Mouse (Mus musculus) neural tube, embryonic 13.5 days (tissue): Measurements from ENCODE around the gene Plcxd2. TPM values are rescaled to one million over a fixed set of nuclear protein-coding genes. Genes with fewer than 3 reads are reported as not detected.

Source experiments
- ATAC-seq: fragments of 200-750 bp; cut with Nextera tagmentation; 2 replicates; pipeline ENCODE4 v1.8.0; 2017; ENCODE audit warnings: low read depth, mild to moderate bottlenecking, moderate TSS enrichment, moderate library complexity
- H3K27ac ChIP-seq: fragments of 300-500 bp; sonication (generic); replicated peaks from 2 replicates; pipeline ENCODE4 v1.5.1; 2015; ENCODE audit warnings: moderate library complexity, mild to moderate bottlenecking, inconsistent platforms
- H3K27me3 ChIP-seq: fragments of 300-500 bp; sonication (generic); 2 replicates; pipeline ENCODE4 v1.6.1; 2015; ENCODE audit warnings: mild to moderate bottlenecking, inconsistent platforms
- H3K36me3 ChIP-seq: fragments of 300-500 bp; sonication (generic); 2 replicates; pipeline ENCODE4 v1.6.1; 2015; ENCODE audit warnings: mild to moderate bottlenecking, inconsistent platforms
- H3K4me1 ChIP-seq: fragments of 300-500 bp; sonication (generic); replicated peaks from 2 replicates; pipeline ENCODE4 v1.6.1; 2015; ENCODE audit warnings: inconsistent platforms
- H3K4me2 ChIP-seq: fragments of 300-500 bp; sonication (generic); 2 replicates; pipeline ENCODE4 v1.6.1; 2015; ENCODE audit warnings: inconsistent platforms, mild to moderate bottlenecking, moderate library complexity
- H3K4me3 ChIP-seq: fragments of 300-500 bp; sonication (generic); 2 replicates; pipeline ENCODE4 v1.5.1; 2015; ENCODE audit warnings: mild to moderate bottlenecking, inconsistent platforms
- H3K9ac ChIP-seq: fragments of 300-500 bp; sonication (generic); 2 replicates; pipeline ENCODE4 v1.6.1; 2015; ENCODE audit warnings: moderate library complexity, mild to moderate bottlenecking, inconsistent platforms
- H3K9me3 ChIP-seq: fragments of 300-500 bp; sonication (generic); 2 replicates; pipeline ENCODE4 v1.6.1; 2016; ENCODE audit warnings: inconsistent platforms
- WGBS: fragments of 180-500 bp; shearing (Covaris S2); methylation state at CpG from one replicate; pipeline ENCODE4 v1.1.7; 2015; 5-methylcytosine and 5-hydroxymethylcytosine counted together
- polyA plus RNA-seq: library from polyadenylated mRNA; unstranded; fragments of >200 nt; fragmentation: Nextera tagmentation; extraction: Ambion mirVana; gene quantifications from 2 replicates; pipeline ENCODE4 v1.2.1, GENCODE M21; 2015

The Plcxd2 gene
- polyA plus RNA-seq, 1 experiment from 2014 or later: 9.4 TPM

- Histone ChIP-seq H3K27ac (no peak within 1 kb of the TSS), H3K4me1 (no peaks in the 10 kb centered on the region), H3K9ac (no peak within 1 kb of the TSS), H3K36me3 (no peaks in the 10 kb centered on the region), H3K27me3 (no peaks in the 10 kb centered on the region), H3K4me3 (no peak within 1 kb of the TSS), H3K4me2 (no peak within 1 kb of the TSS), H3K9me3 (no peaks in the 10 kb centered on the region)
- ATAC-seq: no peak
- 88% methylated on average over 4 of the region's 4 CpGs for WGBS
Measured at GRCm38 (mm10) chr16:45953394-45953793, 56.6 kb downstream of the Plcxd2 start, which contains the start of gene Phldb2. Gene Phldb2 (minus strand): TSS chr16:45953598.

GRCm38 (mm10) chr16:45952501-45952900 is 57.5 kb downstream of the Plcxd2 start:
- 60% methylated on average over 5 of the region's 5 CpGs for WGBS
- Histone ChIP-seq H3K9me3 (no peaks in the 10 kb centered on the region), H3K27me3 (no peaks in the 10 kb centered on the region), H3K9ac (no peak overlapping the region), H3K4me2 (no peak overlapping the region), H3K4me3 (no peak overlapping the region), H3K4me1 (no peaks in the 10 kb centered on the region), H3K27ac (no peak overlapping the region), H3K36me3 (no peaks in the 10 kb centered on the region)
- ATAC-seq: no peak

- no peak for ATAC-seq
- Histone ChIP-seq H3K4me2 (no peak overlapping the region), H3K4me1 (no peaks in the 10 kb centered on the region), H3K9me3 (no peaks in the 10 kb centered on the region), H3K36me3 (no peaks in the 10 kb centered on the region), H3K4me3 (no peak overlapping the region), H3K27me3 (no peaks in the 10 kb centered on the region), H3K27ac (no peak overlapping the region), H3K9ac (no peak overlapping the region)
- 85% methylated on average over 2 of the region's 2 CpGs for WGBS
Measured at GRCm38 (mm10) chr16:45952035-45952434, 58.0 kb downstream of the Plcxd2 start.

- Histone ChIP-seq H3K9ac (no peak overlapping the region), H3K9me3 (no peaks in the 10 kb centered on the region), H3K4me1 (peaks cover 9% of the 10 kb centered on the region), H3K4me2 (no peak overlapping the region), H3K27ac (no peak overlapping the region), H3K4me3 (no peak overlapping the region), H3K27me3 (no peaks in the 10 kb centered on the region), H3K36me3 (no peaks in the 10 kb centered on the region)
- WGBS: 95% methylated on average over 2 of the region's 2 CpGs
- ATAC-seq: no peak
Measured at GRCm38 (mm10) chr16:45946335-45946734, 63.7 kb downstream of the Plcxd2 start.

- Histone ChIP-seq H3K4me1 (peaks cover 9% of the 10 kb centered on the region), H3K9ac (no peak overlapping the region), H3K27ac (no peak overlapping the region), H3K4me3 (no peak overlapping the region), H3K9me3 (no peaks in the 10 kb centered on the region), H3K4me2 (no peak overlapping the region), H3K36me3 (no peaks in the 10 kb centered on the region), H3K27me3 (no peaks in the 10 kb centered on the region)
- WGBS: 85% methylated on average over 5 of the region's 5 CpGs
- ATAC-seq: no peak
Measured at GRCm38 (mm10) chr16:45945649-45946048, 64.4 kb downstream of the Plcxd2 start.

GRCm38 (mm10) chr16:45945174-45945631 is 64.8 kb downstream of the Plcxd2 start:
- 0 out of 2 replicates have a peak, but pooled peaks have one; percentile 36 for ATAC-seq
- Histone ChIP-seq H3K27me3 (no peaks in the 10 kb centered on the region), H3K36me3 (no peaks in the 10 kb centered on the region), H3K9ac (no peak overlapping the region), H3K4me2 (peak overlapping the region; percentile 34), H3K4me1 (peaks cover 9% of the 10 kb centered on the region), H3K4me3 (no peak overlapping the region), H3K27ac (no peak overlapping the region), H3K9me3 (no peaks in the 10 kb centered on the region)
- WGBS: 24% methylated on average over 11 of the region's 11 CpGs

GRCm38 (mm10) chr16:45942169-45942891 is 67.7 kb downstream of the Plcxd2 start:
- H3K9ac ChIP-seq: no peak overlapping the region
- no peaks in the 10 kb centered on the region for H3K36me3 ChIP-seq
- no peaks in the 10 kb centered on the region for H3K27me3 ChIP-seq
- peaks cover 9% of the 10 kb centered on the region for H3K4me1 ChIP-seq
- H3K9me3 ChIP-seq: no peaks in the 10 kb centered on the region
- no peak overlapping the region for H3K4me2 ChIP-seq
- H3K27ac ChIP-seq: no peak overlapping the region
- ATAC-seq: no peak
- 89% methylated on average over 8 of the region's 8 CpGs for WGBS
- no peak overlapping the region for H3K4me3 ChIP-seq

- Histone ChIP-seq H3K4me3 (no peak overlapping the region), H3K4me1 (peaks cover 23% of the 10 kb centered on the region), H3K36me3 (no peaks in the 10 kb centered on the region), H3K27me3 (no peaks in the 10 kb centered on the region), H3K9ac (no peak overlapping the region), H3K9me3 (no peaks in the 10 kb centered on the region), H3K27ac (no peak overlapping the region), H3K4me2 (no peak overlapping the region)
- 81% methylated on average over 2 of the region's 2 CpGs for WGBS
- no peak for ATAC-seq
Measured at GRCm38 (mm10) chr16:45940701-45941100, 69.3 kb downstream of the Plcxd2 start.

GRCm38 (mm10) chr16:45939436-45939835 is 70.6 kb downstream of the Plcxd2 start:
- Histone ChIP-seq H3K27me3 (no peaks in the 10 kb centered on the region), H3K27ac (no peak overlapping the region), H3K4me2 (no peak overlapping the region), H3K36me3 (no peaks in the 10 kb centered on the region), H3K9ac (no peak overlapping the region), H3K9me3 (no peaks in the 10 kb centered on the region), H3K4me3 (no peak overlapping the region), H3K4me1 (peaks cover 21% of the 10 kb centered on the region)
- WGBS: 93% methylated on average over 3 of the region's 3 CpGs
- no peak for ATAC-seq

- Histone ChIP-seq H3K4me3 (no peak overlapping the region), H3K4me2 (no peak overlapping the region), H3K27me3 (no peaks in the 10 kb centered on the region), H3K36me3 (no peaks in the 10 kb centered on the region), H3K4me1 (peaks cover 21% of the 10 kb centered on the region), H3K9me3 (no peaks in the 10 kb centered on the region), H3K27ac (no peak overlapping the region), H3K9ac (no peak overlapping the region)
- WGBS: 78% methylated on average over 2 of the region's 2 CpGs
- ATAC-seq: no peak
Measured at GRCm38 (mm10) chr16:45937381-45937780, 72.6 kb downstream of the Plcxd2 start.

- WGBS: 47% methylated on average over 2 of the region's 2 CpGs
- ATAC-seq: peak; percentile 56
Measured at GRCm38 (mm10) chr16:45936521-45936920, 73.5 kb downstream of the Plcxd2 start.

GRCm38 (mm10) chr16:45935956-45936483 is 74.0 kb downstream of the Plcxd2 start:
- no peak overlapping the region for H3K9ac ChIP-seq
- no peaks in the 10 kb centered on the region for H3K9me3 ChIP-seq
- no peak overlapping the region for H3K4me3 ChIP-seq
- ATAC-seq: no peak
- H3K36me3 ChIP-seq: no peaks in the 10 kb centered on the region
- no peak overlapping the region for H3K4me2 ChIP-seq
- peaks cover 21% of the 10 kb centered on the region for H3K4me1 ChIP-seq
- WGBS: 64% methylated on average over 3 of the region's 3 CpGs
- H3K27ac ChIP-seq: no peak overlapping the region
- H3K27me3 ChIP-seq: no peaks in the 10 kb centered on the region

More at GRCm38 (mm10) chr16:45936521-45936920, 73.5 kb downstream of the Plcxd2 start:
- no peak overlapping the region for H3K9ac ChIP-seq
- 0 out of 2 replicates have a peak overlapping the region, but pooled peaks have one; percentile 5 for H3K27ac ChIP-seq
- H3K27me3 ChIP-seq: no peaks in the 10 kb centered on the region
- H3K4me2 ChIP-seq: no peak overlapping the region
- H3K4me1 ChIP-seq: peaks cover 21% of the 10 kb centered on the region
- H3K4me3 ChIP-seq: no peak overlapping the region
- no peaks in the 10 kb centered on the region for H3K36me3 ChIP-seq
- H3K9me3 ChIP-seq: no peaks in the 10 kb centered on the region
